Mouse (Mus musculus) gastrocnemius, postnatal 4 days (tissue): Measurements from ENCODE around the gene Zfp1. TPM values are rescaled to one million over a fixed set of nuclear protein-coding genes. Genes with fewer than 3 reads are reported as not detected.

Experiments used
- DNase-seq, 2 experiments: peaks; one replicate each; pipeline ENCODE4 v3.0.0; 2021 to 2022; ENCODE audit warnings: low spot score in 2 of 2, mixed read lengths in 2 of 2
- long read RNA-seq, 2 experiments: library from polyadenylated mRNA; stranded (forward); transcript quantifications; one replicate each; pipeline ENCODE4 v2.0.0; 2021
- total RNA-seq, 2 experiments: library from RNA; stranded (reverse); gene quantifications; 2 replicates each; pipeline ENCODE4 v1.2.3; 2021

Gene Zfp1
- total RNA-seq: 10 to 100 TPM; 10.1 to 11.4 TPM
- long read RNA-seq, experiment 1, partial matches to known transcripts: 0 of 5 reads
- long read RNA-seq, experiment 1, other reads (novel, unspliced or antisense): 1 of 5 reads
- long read RNA-seq, experiment 2, transcript Zfp1-201 (4 exons, 1,811 nt): major isoform, 5 of 12 reads
- long read RNA-seq, experiment 2, partial matches to known transcripts: 0 of 12 reads
- long read RNA-seq, experiment 2, other reads (novel, unspliced or antisense): 4 of 12 reads

GRCm38 (mm10) chr8:111643264-111644141 is at the start of gene Zfp1:
TSS of gene Zfp1 (plus strand) at chr8:111643401.
- DNase-seq: peak; percentile 82 to 91

- no peak for DNase-seq
Observed at GRCm38 (mm10) chr8:111594044-111594840, 49.0 kb upstream of the Zfp1 start.

- no peak for DNase-seq
Observed at GRCm38 (mm10) chr8:111594951-111595350, 48.2 kb upstream of the Zfp1 start.

- no peak for DNase-seq
Observed at GRCm38 (mm10) chr8:111595712-111596484, 47.3 kb upstream of the Zfp1 start.

GRCm38 (mm10) chr8:111596485-111596821 is 46.7 kb upstream of the Zfp1 start:
- no peak for DNase-seq

GRCm38 (mm10) chr8:111597310-111597709 is 45.9 kb upstream of the Zfp1 start:
- DNase-seq: no peak

GRCm38 (mm10) chr8:111599707-111600444 is 43.3 kb upstream of the Zfp1 start:
- no peak for DNase-seq

GRCm38 (mm10) chr8:111602050-111602449 is 41.2 kb upstream of the Zfp1 start:
- no peak for DNase-seq

- DNase-seq: no peak
Observed at GRCm38 (mm10) chr8:111604986-111605385, 38.2 kb upstream of the Zfp1 start.

- DNase-seq: no peak
Observed at GRCm38 (mm10) chr8:111606961-111607360, 36.2 kb upstream of the Zfp1 start.

GRCm38 (mm10) chr8:111607414-111607813 is 35.8 kb upstream of the Zfp1 start:
- no peak for DNase-seq

- DNase-seq: no peak
Observed at GRCm38 (mm10) chr8:111613181-111613580, 30.0 kb upstream of the Zfp1 start.

GRCm38 (mm10) chr8:111614786-111615701 is 28.2 kb upstream of the Zfp1 start:
- DNase-seq: no peak

GRCm38 (mm10) chr8:111617812-111618211 is 25.4 kb upstream of the Zfp1 start:
- DNase-seq: no peak

- DNase-seq: no peak
Observed at GRCm38 (mm10) chr8:111618273-111618672, 24.9 kb upstream of the Zfp1 start.

- no peak for DNase-seq
Observed at GRCm38 (mm10) chr8:111619936-111620335, 23.3 kb upstream of the Zfp1 start.

GRCm38 (mm10) chr8:111622104-111622503 is 21.1 kb upstream of the Zfp1 start:
- DNase-seq: no peak

GRCm38 (mm10) chr8:111622553-111622952 is 20.6 kb upstream of the Zfp1 start:
- no peak for DNase-seq
